Mouse (Mus musculus) liver, postnatal 0 days (tissue): Measurements from ENCODE around the gene Ipo4.

Experiments used
- CTCF ChIP-seq: sonication (generic); IDR thresholded peaks from 2 replicates; pipeline ENCODE4 v1.5.1; 2016; ENCODE audit warnings: antibody characterized with exemption, low read depth
- EP300 ChIP-seq: IDR thresholded peaks from 2 replicates; pipeline ENCODE4 v1.6.1; 2016; ENCODE audit warnings: antibody characterized with exemption, low read depth, mild to moderate bottlenecking

GRCm38 (mm10) chr14:55671486-55671832, 35.7 kb upstream of the Ipo4 start:
- TF ChIP-seq CTCF, result no peak
- no peak for TF ChIP-seq EP300
